Mouse (Mus musculus): ENCODE measurements around the gene Anks1b.

DNA sequence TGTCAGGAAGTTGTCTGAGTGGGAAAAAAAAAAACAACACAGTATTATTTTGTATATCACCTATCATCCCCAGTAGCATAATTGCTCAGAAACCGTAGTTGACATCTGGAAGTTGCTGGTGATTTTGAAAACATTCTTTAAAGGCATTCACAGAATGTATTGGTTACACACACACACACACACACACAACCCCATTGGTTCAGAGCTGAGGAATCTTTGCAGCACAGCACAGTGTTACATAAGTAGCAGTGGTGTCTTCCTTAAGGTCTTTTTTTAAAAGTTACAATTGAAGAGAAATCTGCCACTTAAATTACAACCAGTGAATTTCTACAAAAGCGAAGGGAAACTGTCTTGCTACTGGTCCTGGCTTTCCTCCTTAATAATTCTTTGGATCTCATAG, 969.1 kb downstream of the Anks1b start:
- no peak for TF ChIP-seq EP300 (optimal IDR thresholded peaks at IDR 0.05)
- TF ChIP-seq CTCF (IDR thresholded peaks at IDR 0.05; ENCODE audit: low read depth): no peak
